Mouse (Mus musculus) heart, embryonic 14.5 days (tissue): ENCODE measurements around the gene Pyy. TPM values are rescaled to one million over a fixed set of nuclear protein-coding genes. Genes with fewer than 3 reads are reported as not detected.

Experiments
- ATAC-seq: fragments of 200-750 bp; cut with Nextera tagmentation; 2 replicates; pipeline ENCODE4 v1.8.0; 2017; ENCODE audit warnings: low read depth, moderate TSS enrichment; ENCODE audit not compliant: insufficient number of reproducible peaks, insufficient read depth, low FRiP score
- H3K27ac ChIP-seq, 2 experiments: fragments of 200-500 bp in 1 of 2; fragments of 300-500 bp in 1 of 2; sonication (generic) in 1 of 2; replicated peaks in 1 of 2; 2 replicates each; pipeline ENCODE4 v1.5.1; 2012 to 2014; ENCODE audit warnings: low read depth in 2 of 2, low read length in 2 of 2, control low read depth in 1 of 2, mild to moderate bottlenecking in 1 of 2, mixed read lengths in 1 of 2; ENCODE audit not compliant: control insufficient read depth in 1 of 2, insufficient read depth in 1 of 2
- H3K27me3 ChIP-seq: fragments of 300-500 bp; sonication (generic); 2 replicates; pipeline ENCODE4 v1.6.1; 2014; ENCODE audit warnings: mild to moderate bottlenecking, low read length, control low read depth; ENCODE audit not compliant: control insufficient read depth, insufficient read depth
- H3K36me3 ChIP-seq: fragments of 300-500 bp; sonication (generic); 2 replicates; pipeline ENCODE4 v1.6.1; 2014; ENCODE audit warnings: mild to moderate bottlenecking, control low read depth, low read length, mixed read lengths; ENCODE audit not compliant: control insufficient read depth, insufficient read depth
- H3K4me1 ChIP-seq, 2 experiments: fragments of 200-500 bp in 1 of 2; fragments of 300-500 bp in 1 of 2; sonication (generic) in 1 of 2; 2 replicates each; pipeline ENCODE4 v1.6.1; 2012 to 2014; ENCODE audit warnings: low read length in 2 of 2, control low read depth in 1 of 2, mixed read lengths in 1 of 2; ENCODE audit not compliant: control insufficient read depth in 2 of 2, insufficient read depth in 2 of 2
- H3K4me2 ChIP-seq: fragments of 300-500 bp; sonication (generic); 2 replicates; pipeline ENCODE4 v1.6.1; 2014; ENCODE audit warnings: mild to moderate bottlenecking, low read length
- H3K4me3 ChIP-seq, 2 experiments: fragments of 200-500 bp in 1 of 2; fragments of 300-500 bp in 1 of 2; sonication (generic) in 1 of 2; 2 replicates each; pipeline ENCODE4 v1.5.1; 2012 to 2014; ENCODE audit warnings: low read length in 2 of 2, mild to moderate bottlenecking in 2 of 2, control low read depth in 1 of 2, low read depth in 1 of 2, moderate library complexity in 1 of 2; ENCODE audit not compliant: control insufficient read depth in 1 of 2, insufficient read depth in 1 of 2
- H3K9ac ChIP-seq: fragments of 300-500 bp; sonication (generic); 2 replicates; pipeline ENCODE4 v1.6.1; 2014; ENCODE audit warnings: mild to moderate bottlenecking, low read length
- H3K9me3 ChIP-seq: fragments of 300-500 bp; sonication (generic); 2 replicates; pipeline ENCODE4 v1.6.1; 2016; ENCODE audit warnings: low read length, control low read depth; ENCODE audit not compliant: control insufficient read depth
- WGBS: fragments of 180-500 bp; shearing (Covaris S2); extraction: QIAGEN DNeasy Blood & Tissue Kit; methylation state at CpG from one replicate; pipeline ENCODE4 v1.1.7; 2014; 5-methylcytosine and 5-hydroxymethylcytosine counted together
- polyA plus RNA-seq: library from polyadenylated mRNA; unstranded; fragments of >200 nt; fragmentation: Nextera tagmentation; extraction: Ambion mirVana; gene quantifications from 2 replicates; pipeline ENCODE4 v1.2.1, GENCODE M21; 2014

The Pyy gene
- polyA plus RNA-seq, 1 experiment from 2014 or later: not detected

DNA sequence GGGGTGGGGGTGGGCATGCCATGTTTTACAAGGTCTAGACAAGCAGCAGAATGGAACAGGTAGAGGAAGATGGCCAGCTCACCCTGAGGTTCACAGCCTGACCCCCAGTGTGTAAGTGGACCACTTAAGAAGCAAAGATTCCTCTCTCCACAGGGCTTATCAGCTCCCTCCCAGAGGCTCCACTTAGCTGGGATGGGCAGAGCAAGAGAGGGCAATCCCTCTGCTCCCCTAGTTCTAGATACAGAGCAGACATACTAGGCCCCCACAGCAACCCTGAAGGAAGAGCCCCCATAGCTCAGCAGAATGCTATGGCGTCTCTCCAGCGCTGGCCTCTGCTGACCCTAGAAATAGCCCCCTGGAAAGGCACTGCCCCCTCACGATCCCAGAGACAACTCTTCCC lies 12.0 kb downstream of the Pyy start:
- Histone ChIP-seq H3K36me3 (no peaks in the 10 kb centered on the region), H3K4me2 (no peak overlapping the region), H3K9me3 (no peaks in the 10 kb centered on the region), H3K27me3 (no peaks in the 10 kb centered on the region), H3K27ac (no peak overlapping the region), H3K4me3 (no peak overlapping the region), H3K9ac (no peak overlapping the region), H3K4me1 (peaks cover 7 to 16% of the 10 kb centered on the region in 2 experiments)
- no peak; the same call in 1 of the 2 replicates for ATAC-seq
- 54% methylated on average over 3 of the region's 3 CpGs for WGBS

GRCm38 (mm10) chr11:102089088-102089808 lies 18.4 kb downstream of the Pyy start:
- WGBS: under 1% methylated on average over 20 of the region's 20 CpGs
- H3K27me3 ChIP-seq: no peaks in the 10 kb centered on the region
- H3K36me3 ChIP-seq: no peaks in the 10 kb centered on the region
- H3K4me1 ChIP-seq: peaks cover 5 to 10% of the 10 kb centered on the region in 2 experiments
- H3K9me3 ChIP-seq: no peaks in the 10 kb centered on the region
- peak overlapping the region; percentile 68 for H3K9ac ChIP-seq
- ATAC-seq: peak; percentile 47; the same call in 1 of the 2 replicates
- peak overlapping the region; percentile 82 to 85 for H3K27ac ChIP-seq
- H3K4me2 ChIP-seq: peak overlapping the region; percentile 96
- H3K4me3 ChIP-seq: peak overlapping the region; percentile 58 to 73

GRCm38 (mm10) chr11:102087931-102088898 lies 19.4 kb downstream of the Pyy start, which contains the start of gene Mpp2:
TSS of gene Mpp2 (minus strand) at chr11:102088515.
- no peaks in the 10 kb centered on the region for H3K27me3 ChIP-seq
- WGBS: under 1% methylated on average over 49 of the region's 49 CpGs
- no peaks in the 10 kb centered on the region for H3K9me3 ChIP-seq
- H3K4me2 ChIP-seq: peak within 1 kb of the TSS; percentile 96
- ATAC-seq: peak; percentile 14; the same call in 1 of the 2 replicates
- H3K4me1 ChIP-seq: peaks cover 5 to 10% of the 10 kb centered on the region in 2 experiments
- peak within 1 kb of the TSS; percentile 68 for H3K9ac ChIP-seq
- no peaks in the 10 kb centered on the region for H3K36me3 ChIP-seq
- H3K27ac ChIP-seq: peak within 1 kb of the TSS; percentile 82 to 85
- peak within 1 kb of the TSS; percentile 58 to 73 for H3K4me3 ChIP-seq

- H3K9me3 ChIP-seq: no peaks in the 10 kb centered on the region
- H3K9ac ChIP-seq: peak overlapping the region; percentile 68
Observed at GRCm38 (mm10) chr11:102087081-102087751, 20.4 kb downstream of the Pyy start.

GRCm38 (mm10) chr11:102086331-102086730 lies 21.3 kb downstream of the Pyy start:
- Histone ChIP-seq H3K9ac (peak overlapping the region; percentile 68; the same call in 1 of the 2 replicates), H3K4me3 (peak overlapping the region in 1 of 2 experiments; percentile 58; a peak in 2 of 4 replicates), H3K9me3 (no peaks in the 10 kb centered on the region), H3K27me3 (no peaks in the 10 kb centered on the region), H3K27ac (peak overlapping the region in 1 of 2 experiments; percentile 82; a peak in 2 of 4 replicates), H3K36me3 (no peaks in the 10 kb centered on the region), H3K4me2 (peak overlapping the region; percentile 96), H3K4me1 (peaks cover 13 to 23% of the 10 kb centered on the region in 2 experiments)
- WGBS: 26% methylated on average over 3 of the region's 3 CpGs
- no peak for ATAC-seq

More at GRCm38 (mm10) chr11:102087081-102087751, 20.4 kb downstream of the Pyy start:
- WGBS: under 1% methylated on average over 38 of the region's 39 CpGs
- ATAC-seq: peak; percentile 64
- Histone ChIP-seq H3K27me3 (no peaks in the 10 kb centered on the region), H3K27ac (peak overlapping the region; percentile 41 to 82), H3K4me2 (peak overlapping the region; percentile 96), H3K4me3 (peak overlapping the region; percentile 58 to 73), H3K36me3 (no peaks in the 10 kb centered on the region), H3K4me1 (peaks cover 8 to 19% of the 10 kb centered on the region in 2 experiments)

DNA sequence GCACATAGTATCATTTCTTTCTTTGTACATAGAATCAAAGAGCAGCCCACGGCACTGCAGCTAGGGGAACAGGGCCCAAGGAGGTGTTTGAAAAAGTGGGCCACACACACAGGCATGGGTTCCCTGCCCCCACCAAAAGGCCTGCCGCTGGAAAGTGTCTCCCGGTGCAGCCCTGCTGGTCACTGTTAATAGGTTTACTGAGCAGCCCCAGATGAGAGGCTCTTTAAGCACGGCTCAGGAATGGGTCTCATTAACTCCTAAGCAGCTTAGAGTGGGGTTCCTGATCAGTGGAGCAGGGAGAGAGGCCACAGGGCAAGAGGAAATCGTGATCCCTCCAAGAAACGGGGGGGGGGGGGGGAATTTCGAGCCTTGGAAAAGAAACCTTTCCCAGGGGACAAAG lies 23.5 kb downstream of the Pyy start:
- H3K4me3 ChIP-seq: no peak overlapping the region
- no peak overlapping the region for H3K9ac ChIP-seq
- no peaks in the 10 kb centered on the region for H3K9me3 ChIP-seq
- no peak overlapping the region for H3K27ac ChIP-seq
- no peaks in the 10 kb centered on the region for H3K27me3 ChIP-seq
- peaks cover 10 to 23% of the 10 kb centered on the region in 2 experiments; a peak in 3 of 4 replicates for H3K4me1 ChIP-seq
- WGBS: 49% methylated on average over 7 of the region's 7 CpGs
- H3K36me3 ChIP-seq: 0 out of 2 replicates have a peak, but pooled peaks cover 5% of the 10 kb centered on the region
- no peak overlapping the region for H3K4me2 ChIP-seq
- ATAC-seq: no peak

DNA sequence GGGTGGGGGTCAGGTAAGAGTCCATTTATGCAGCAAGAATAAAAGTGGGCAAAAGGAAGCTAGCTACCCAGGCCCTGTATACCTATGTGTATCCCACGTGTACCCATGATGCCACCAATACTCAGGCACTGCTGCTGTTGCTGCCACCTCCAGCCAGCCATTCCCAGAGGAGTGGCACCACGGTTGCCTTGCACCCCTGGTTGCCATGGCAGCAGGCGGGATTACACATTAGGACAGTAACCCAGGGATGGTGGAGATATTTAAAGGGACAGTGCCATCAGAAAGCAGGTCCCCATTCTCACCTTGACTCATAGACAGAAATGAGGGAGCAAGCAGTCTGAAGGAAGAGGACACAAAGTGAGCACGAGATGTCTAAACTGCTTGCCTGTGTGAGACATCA lies 24.4 kb downstream of the Pyy start:
- WGBS: 56% methylated on average over 4 of the region's 4 CpGs
- Histone ChIP-seq H3K27ac (no peak overlapping the region), H3K9me3 (no peaks in the 10 kb centered on the region), H3K27me3 (no peaks in the 10 kb centered on the region), H3K9ac (no peak overlapping the region), H3K4me1 (peaks cover 10 to 23% of the 10 kb centered on the region in 2 experiments; a peak in 3 of 4 replicates), H3K36me3 (peaks cover 11% of the 10 kb centered on the region; the same call in 1 of the 2 replicates), H3K4me3 (no peak overlapping the region), H3K4me2 (0 out of 2 replicates have a peak overlapping the region, but pooled peaks have one; percentile 83)
- no peak for ATAC-seq
